Mouse (Mus musculus): ENCODE measurements around the gene Tmem132a.

DNA sequence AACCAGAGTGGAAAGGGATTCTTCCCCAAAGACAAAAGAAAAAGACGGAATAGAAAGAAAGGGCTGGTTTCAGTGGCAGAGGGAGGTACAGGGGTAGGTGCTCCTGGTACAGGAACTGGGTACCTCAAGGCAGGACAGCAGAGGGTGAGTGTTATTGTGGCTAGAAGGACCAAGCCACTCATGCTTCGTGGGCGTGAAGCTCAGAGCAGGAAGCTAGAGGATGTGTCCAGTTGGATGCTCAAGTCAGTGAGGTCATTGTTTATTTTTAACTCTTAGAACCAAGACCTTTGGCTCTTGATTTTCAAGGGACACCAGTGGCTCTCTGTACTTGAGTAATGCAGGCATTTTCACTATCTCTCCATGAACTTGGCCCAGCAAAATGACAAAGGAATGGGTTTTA lies 37.7 kb downstream of the Tmem132a start:
- TF ChIP-seq POLR2A (IDR thresholded peaks at IDR 0.05; ENCODE audit: insufficient read depth, low read length) (no peak), CTCF (IDR thresholded peaks at IDR 0.05; ENCODE audit: low read depth, low read length) (no peak), EP300 (IDR thresholded peaks at IDR 0.05; ENCODE audit: insufficient read depth, low read depth, low read length) (no peak)

Measured in ES-Bruce4 (cell line).